Mouse (Mus musculus) mouse embryonic stem cell (cell line): ENCODE results near the gene Apol6.

Experiments
- in situ Hi-C, 2 experiments: fragments of 300-500 bp; cut with MboI; formaldehyde crosslinking; loops; 1 replicate in 1 of 2; 3 replicates in 1 of 2; pipeline ENCODE4 v1.14.3; 2019 to 2020; ENCODE audit warnings: low sequenced_read_pairs in 2 of 2, low pct_unique_long_range_greater_than_20kb in 1 of 2, mixed read lengths in 1 of 2; ENCODE audit not compliant: unreplicated experiment in 1 of 2

The Apol6 gene

DNA sequence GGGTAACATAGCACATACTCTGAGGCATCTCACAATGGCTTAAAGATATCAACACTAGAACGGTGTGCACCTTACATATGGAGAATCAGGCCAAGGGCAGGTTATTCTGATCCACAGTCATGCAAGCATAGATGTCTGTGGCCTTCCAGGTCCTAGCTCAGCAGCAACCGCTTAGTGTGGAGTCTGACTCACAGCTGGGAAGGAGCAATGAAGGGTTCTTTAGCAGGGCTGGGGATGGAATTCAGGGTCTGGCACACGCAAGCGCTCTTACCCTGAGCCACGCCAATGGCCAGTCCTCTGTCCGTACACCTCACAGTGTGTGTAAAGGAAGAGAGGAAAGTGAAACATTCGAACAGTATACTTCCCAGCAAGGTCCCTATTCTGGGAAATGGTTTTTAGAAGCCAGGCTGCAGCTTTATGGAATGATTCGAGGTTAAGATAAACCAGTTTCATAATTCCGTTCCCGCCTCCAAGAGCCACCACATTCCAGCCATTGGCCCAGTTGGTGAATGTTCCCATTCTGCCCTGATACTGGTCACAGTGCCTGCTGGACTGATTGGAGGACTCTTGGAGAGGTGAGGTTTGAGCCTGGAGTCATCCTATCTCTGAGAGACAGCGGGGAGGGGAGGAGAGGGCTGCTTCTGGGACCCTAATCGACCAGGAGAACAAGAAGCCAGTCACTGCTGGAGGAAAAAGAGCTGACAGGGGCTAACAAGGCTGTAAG lies at the start of gene Apol6:
TSS of gene Apol6 (plus strand) at position 133 of the 724 bp plus-strand sequence.
- in situ Hi-C loops, result no loop called here

DNA sequence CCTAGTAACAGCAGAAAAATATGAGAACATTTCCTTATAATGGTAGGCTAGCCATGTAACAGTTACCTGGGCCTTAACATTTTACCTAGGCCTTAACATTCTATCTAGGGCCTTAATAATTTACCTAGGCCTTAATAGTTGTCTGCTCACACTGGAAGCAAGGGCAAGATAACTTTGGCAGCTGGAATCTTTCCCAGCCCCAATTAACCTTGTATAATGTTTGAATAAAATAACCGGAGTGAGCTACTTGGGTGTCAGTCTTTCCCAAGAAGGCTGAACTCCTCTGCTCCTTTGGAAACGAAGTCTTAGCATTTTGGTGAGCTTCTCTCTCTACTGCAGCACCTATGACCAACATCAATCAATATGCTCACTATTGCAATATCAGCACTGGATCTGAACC lies 46.5 kb upstream of the Apol6 start:
- in situ Hi-C loops, result no loop called here

DNA sequence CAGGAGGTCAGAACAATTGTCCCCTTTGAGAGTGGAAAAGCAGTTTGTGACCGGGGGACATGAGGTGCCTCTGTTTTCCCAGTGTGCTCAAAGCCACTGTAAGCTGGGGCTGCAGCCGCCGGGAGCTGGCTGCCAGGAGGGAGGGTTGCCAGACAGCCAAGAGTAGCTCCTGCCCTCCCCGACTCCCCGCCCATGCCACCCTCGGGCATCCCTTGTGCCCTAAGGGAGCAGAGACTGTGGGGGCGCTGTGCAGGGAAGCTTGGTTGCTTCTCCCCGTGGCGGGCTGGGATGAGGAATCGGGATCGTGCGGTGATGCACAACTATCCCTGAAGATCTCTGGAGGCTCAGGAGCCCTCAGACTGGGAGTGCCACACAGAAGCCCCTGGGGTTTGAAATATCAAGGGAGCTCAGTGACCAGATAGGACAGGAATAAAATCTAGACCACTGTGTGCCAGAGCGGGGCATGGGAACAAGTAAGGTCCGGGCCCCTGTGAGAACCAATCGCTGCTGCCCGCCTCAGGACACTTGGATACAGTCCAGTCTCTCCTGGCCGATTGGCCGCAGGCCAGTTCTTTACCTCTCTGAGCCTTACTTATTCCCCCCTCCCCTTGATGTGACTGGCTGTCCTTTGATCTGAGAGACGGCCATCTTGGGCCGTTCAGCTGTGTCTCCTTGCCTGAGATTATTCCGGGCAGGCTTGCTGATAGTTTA lies 45.5 kb upstream of the Apol6 start:
- in situ Hi-C loops, result no loop called here

DNA sequence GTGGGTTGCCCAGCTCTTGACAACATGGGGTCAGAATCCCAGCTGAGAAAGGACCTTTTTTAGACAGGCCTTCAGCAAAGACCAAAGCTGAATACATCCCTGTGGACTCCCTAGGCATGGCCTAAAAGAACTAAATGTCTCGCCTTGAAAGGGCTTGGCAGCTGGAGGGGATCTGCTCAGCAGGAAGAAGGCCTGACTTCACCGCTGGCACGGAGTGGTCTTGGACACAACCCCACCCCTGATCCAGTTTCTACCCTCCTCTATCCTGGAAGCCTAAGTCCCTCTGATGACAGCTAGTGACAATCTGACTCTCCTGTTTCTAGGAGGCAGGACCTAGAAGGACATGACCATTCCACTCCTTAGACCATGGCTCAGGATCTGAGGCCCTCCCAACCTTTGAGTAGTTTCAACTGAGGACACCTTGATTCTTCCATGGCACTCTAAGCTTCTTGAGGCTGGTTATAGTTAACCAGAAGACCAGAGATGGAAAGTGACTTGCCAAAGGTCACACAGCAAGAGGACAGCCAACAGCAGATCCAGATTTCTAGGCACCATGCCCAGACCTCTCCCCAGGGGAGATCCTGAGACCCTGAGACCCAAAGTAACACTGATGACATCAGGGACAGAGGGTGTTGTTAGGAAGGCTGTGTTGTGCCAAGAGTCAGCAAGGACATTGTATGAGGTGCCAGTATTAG lies 41.2 kb upstream of the Apol6 start:
- in situ Hi-C loops, result loop anchor here (10.0 kb wide), 1 partner anchor 49 kb away; no protein-coding TSS in a partner anchor

DNA sequence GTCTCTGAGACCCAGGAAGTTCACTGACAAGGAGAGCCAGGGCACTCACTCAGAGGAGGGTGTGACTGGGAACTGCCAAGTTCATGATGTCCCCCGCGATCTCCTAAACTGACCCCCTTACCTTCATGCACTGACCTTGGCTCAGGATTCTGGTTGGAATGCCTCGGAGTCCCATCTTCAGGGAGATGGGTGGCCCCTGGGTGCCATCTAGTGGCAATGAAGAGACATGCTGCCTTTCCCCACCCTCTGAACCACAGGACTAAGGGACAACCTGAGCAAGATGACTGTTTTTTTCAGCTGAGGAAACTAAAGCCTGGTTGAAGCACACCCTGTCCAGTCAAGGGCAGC lies 40.7 kb upstream of the Apol6 start:
- in situ Hi-C loops, result loop anchor here (10.0 kb wide), 1 partner anchor 49 kb away; no protein-coding TSS in a partner anchor

DNA sequence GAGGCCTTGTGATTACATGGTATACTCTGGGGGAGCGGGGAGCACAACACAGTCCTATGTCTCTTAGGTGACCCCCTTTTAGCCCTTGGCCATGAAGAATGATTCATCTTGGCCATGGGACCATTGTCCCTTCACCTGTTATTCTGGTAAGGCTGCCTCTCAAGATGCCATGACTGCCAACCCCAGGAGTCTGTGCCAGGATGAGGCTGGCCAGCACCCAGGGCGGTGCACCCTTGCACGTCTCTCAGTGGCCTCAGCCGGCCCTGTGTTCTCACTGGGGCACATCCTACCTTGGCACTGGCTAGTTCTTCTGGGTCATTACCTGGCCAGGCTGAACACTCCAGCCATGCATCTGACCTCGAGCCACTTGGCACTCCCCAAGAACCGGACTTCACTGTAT lies 35.7 kb upstream of the Apol6 start:
- in situ Hi-C loops, result loop anchor here (10.0 kb wide), 1 partner anchor 54 kb away; no protein-coding TSS in a partner anchor

DNA sequence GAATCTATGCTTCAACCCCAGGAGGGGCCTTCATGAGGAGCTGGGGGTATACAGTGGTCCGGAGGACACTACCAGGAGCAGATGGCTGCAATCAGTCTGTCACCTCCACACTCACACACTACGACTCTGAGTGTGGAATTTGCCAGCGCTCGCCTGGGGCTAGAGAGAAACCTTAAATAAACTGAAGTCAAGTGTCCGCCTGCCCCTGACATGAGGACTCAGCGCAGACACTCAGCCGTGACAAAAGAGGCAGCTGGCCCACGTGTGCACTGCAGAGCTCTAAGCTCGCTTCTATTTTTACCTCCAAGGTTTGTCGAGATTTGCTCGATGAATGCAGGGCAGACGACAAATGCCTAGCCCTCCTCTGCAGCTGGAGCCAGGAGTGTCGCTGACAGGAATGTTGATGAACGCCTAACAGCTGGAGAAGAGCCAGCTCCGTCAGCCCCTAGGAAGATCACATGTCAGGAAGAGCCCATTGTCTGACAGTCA lies 30.7 kb upstream of the Apol6 start:
- in situ Hi-C loops, result no loop called here

DNA sequence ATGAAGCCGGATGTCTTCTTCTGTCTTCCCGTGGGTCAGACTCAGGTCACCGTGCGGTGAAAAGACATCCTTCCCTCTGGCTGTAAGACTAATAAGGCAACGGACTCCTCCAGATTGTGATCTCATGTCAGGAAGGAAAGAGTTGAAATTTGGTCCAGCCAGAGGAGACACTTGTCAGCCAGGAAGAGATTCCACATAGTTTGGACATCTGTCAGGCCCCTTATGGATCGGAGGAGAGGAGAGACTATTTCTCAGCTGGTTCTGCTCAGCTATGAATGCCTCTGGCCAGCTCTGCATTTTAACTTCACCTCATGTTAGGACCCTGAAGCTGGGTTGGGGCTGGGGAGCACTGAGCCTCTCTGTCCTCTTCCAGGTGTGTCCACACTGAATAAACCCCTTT lies 30.1 kb upstream of the Apol6 start:
- in situ Hi-C loops, result no loop called here

DNA sequence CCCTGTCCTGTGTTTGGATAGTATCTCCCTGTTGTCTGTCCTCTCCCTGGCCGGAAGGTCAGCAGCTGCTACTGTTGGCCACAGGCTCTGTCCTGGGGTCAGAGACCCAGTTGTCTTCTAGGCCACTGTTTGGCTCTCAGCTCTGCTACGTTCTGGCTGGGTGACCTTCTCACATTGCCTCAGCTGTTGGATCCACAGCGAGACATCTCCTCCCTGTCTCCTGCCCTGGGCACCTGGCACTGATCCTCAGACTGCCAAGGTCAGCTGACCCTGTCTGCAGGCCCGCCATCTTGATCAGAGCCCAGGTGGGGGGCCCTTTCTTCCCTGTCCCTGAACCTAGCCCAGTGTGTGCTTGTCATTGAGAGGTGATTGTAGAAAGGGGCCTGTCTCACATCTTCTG lies 29.5 kb upstream of the Apol6 start:
- in situ Hi-C loops, result no loop called here

DNA sequence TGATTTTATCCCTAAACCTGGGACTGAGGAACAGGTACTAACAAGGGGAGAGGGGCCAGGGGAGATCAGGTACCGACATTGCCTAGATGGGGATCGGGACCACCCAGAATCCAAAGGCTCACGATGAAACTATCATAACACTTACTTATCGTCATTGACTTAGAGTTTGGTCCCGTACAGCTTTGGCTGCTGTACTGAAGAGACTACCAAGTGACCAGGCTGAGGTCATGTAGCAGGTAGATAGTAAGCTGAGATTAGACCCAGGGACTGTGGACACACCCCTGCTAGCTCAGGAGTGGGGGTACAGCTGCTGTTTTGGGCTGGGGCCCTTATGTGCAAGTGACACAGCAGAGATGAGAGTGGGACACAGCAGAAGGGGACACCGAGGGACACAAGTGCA lies 28.0 kb upstream of the Apol6 start:
- in situ Hi-C loops, result no loop called here

DNA sequence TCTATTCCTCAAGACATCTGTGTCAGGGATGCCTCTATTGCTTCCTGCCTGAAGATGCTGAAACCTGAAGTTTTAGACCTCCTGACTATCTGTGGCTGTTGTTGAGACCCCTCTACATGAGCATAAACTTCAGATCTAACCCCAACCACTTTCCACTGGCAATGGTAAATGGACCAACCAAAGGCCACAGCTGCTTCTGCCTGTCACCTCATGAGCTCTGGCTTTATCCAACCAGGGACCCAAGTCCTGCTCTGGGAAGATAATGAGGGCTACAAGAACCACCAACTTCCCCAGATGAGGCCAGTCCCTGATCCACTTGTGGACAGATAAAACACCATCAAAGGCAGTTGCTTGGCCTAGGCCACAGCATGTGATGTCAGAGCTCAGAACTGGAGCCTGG lies 26.6 kb upstream of the Apol6 start:
- in situ Hi-C loops, result no loop called here

DNA sequence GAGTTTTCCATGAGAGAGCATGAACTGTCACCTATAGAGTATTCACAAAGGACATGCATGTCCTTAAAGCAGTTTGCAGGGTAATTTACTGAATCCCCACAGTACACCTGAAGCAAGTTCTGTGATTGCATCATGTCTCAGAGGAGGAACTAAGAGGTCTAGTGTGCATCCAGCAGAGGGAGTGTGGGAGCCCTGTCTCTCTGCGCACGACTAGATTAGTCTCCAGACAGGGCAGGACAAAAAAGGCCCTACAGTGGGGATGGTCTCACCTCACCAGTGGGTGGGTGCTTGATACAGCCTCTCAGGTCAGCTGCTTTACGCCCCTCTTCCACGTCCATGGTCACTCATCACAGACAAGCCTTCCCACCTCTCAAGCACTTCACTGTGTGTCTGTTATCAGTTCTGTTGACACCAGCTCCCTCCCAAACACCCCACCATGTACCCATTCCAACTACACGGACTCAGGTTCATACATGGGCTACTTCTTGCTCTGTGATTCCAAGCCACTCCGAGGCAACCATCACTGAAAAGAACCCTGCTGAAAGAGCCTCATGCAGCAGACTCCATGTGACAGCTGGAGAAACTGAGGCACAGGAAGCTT lies 25.7 kb upstream of the Apol6 start:
- in situ Hi-C loops, result no loop called here

DNA sequence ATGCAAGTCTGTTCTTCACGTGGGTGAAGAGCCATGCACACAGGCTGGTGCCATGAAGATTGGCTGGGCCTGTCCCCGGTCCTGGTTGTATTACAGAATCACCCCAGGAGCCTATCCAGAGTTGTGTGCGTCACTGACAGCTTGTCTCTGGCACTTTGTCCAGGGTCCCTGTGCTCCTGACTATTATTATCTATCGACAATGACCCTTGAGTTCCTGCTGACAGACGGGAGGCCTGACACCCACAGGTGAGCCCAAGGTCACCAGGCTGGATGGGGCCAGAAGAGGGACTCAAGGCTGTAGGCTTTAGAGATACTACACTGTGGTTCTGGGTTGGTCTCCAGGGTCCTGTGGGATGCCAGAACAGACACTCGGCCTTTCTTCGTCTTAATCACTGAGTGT lies 25.0 kb upstream of the Apol6 start:
- in situ Hi-C loops, result no loop called here

DNA sequence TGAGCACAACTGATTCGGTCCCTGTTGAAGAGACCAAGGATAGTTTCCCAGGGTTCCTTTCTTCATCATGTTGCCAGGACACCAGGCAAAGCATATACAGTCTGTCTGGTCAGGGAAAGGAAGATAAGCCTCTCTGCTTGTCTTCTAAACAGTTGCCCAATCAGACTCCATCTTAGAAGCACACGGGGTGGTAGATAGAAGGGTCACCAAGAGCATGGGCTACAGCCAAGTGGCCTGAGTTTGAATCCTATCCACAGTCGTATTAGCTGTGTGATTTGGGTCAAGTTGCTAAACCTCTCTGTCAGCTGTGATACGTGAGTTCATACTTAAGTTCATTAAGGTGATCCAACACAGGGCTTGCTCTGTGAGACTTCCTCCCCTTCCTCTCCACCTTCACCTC lies 24.4 kb upstream of the Apol6 start:
- in situ Hi-C loops, result no loop called here

DNA sequence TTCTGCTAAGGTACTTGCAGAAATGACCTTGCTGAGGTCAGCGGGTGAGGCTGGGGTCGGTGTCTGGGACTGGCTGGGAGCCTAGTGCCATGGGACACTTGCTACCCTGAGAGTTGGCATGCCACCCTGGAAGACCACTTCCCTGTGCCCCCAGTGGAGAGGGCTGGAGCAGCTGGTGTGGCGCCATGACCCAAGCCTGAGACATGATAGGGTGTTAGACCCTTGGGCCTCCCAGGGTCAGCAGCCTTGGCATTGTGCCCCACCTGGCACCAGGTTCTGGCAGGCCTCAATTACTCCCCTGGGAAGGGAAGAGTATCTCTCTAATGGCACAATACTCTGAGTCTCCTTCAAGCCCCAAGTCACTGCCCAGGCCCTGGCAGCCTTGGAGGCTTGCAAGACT lies 23.5 kb upstream of the Apol6 start:
- in situ Hi-C loops, result no loop called here

DNA sequence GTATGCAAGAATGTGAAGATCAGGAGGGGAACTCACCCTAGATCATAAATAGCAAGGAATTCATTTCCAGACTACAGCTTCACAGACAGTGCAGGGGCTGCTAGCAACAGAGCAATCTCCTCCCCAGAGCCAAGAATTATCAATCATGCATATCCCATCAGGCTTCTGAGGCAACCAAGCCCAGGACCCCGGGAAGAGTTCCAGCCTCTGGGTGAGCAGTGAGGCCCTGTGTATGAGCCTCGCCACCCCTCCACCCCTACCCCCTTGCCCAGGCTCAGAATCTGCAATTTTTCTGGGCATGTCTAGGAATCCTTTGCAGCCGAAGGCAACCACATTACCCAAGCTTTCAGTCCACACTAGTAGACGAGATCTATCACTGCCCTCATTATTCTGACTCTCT lies 22.7 kb upstream of the Apol6 start:
- in situ Hi-C loops, result no loop called here

DNA sequence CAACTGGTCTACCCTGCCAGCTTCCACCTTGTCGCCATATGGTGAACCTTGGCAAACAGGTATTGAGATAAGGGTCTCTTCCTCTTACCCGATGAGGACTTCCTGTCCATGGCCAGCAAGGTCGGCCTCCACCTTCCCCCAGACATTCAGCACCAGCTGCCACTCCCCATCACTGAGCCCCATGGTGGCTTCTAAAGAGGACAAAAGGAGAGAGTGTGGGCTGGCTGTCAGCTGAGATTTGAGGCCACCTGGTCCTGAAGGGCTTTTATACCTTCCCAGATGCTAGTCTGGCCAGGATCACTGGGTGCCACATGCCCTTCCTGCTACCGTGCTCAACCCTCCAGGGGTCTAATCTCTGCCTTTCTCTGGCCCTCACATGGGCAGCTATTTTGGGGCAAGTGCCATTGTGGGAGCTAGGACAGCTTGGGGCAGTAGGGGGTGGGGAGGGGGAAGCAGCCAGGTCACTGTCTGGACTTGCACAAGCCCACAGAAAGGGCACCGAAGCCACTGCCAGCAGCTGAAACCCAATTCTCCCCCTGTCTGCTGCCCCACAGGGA lies 22.1 kb upstream of the Apol6 start:
- in situ Hi-C loops, result no loop called here

DNA sequence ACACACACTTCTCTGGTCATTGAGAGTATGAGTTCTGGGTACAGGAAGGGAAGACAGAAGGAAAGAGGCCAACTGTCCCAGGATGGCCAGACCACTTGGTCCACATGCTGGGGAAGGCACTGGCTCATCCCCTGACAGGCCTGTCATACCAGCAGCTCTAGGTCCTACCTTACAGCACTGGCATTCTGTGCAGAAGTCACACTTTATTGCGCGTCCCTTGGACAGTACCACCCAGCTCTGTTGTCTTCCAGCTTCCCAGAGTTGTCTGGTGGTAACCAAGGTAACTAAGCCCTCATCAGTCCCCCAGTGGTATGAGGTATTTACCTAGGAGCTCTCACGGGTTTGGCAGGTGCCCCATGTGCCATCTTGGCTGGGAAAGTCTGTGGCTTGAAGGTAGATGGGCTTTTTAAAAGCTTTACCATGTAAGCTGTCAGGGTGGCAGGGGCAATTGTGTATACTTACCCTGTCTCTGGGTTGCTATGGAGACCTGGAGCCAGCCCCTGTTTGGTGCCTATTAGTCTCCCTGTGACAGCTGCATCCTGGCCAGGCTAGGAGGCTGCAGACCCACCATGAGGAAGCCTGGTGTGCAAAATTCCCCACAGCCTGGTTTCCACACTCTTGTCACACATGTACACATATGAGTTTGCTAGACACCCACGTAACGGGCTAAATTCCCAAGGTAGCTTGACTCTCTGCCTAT lies 18.5 kb upstream of the Apol6 start:
- in situ Hi-C loops, result no loop called here
